Mouse (Mus musculus) heart, embryonic 14.5 days (tissue): Measurements from ENCODE around the gene Rasgef1b. TPM values are rescaled to one million over a fixed set of nuclear protein-coding genes. Genes with fewer than 3 reads are reported as not detected.

Source experiments
- ATAC-seq: fragments of 200-750 bp; cut with Nextera tagmentation; 2 replicates; pipeline ENCODE4 v1.8.0; 2017; ENCODE audit warnings: low read depth, moderate TSS enrichment; ENCODE audit not compliant: insufficient number of reproducible peaks, insufficient read depth, low FRiP score
- H3K27ac ChIP-seq, 2 experiments: fragments of 200-500 bp in 1 of 2; fragments of 300-500 bp in 1 of 2; sonication (generic) in 1 of 2; replicated peaks in 1 of 2; 2 replicates each; pipeline ENCODE4 v1.5.1; 2012 to 2014; ENCODE audit warnings: low read depth in 2 of 2, low read length in 2 of 2, control low read depth in 1 of 2, mild to moderate bottlenecking in 1 of 2, mixed read lengths in 1 of 2; ENCODE audit not compliant: control insufficient read depth in 1 of 2, insufficient read depth in 1 of 2
- H3K27me3 ChIP-seq: fragments of 300-500 bp; sonication (generic); 2 replicates; pipeline ENCODE4 v1.6.1; 2014; ENCODE audit warnings: mild to moderate bottlenecking, low read length, control low read depth; ENCODE audit not compliant: control insufficient read depth, insufficient read depth
- H3K36me3 ChIP-seq: fragments of 300-500 bp; sonication (generic); 2 replicates; pipeline ENCODE4 v1.6.1; 2014; ENCODE audit warnings: mild to moderate bottlenecking, control low read depth, low read length, mixed read lengths; ENCODE audit not compliant: control insufficient read depth, insufficient read depth
- H3K4me1 ChIP-seq, 2 experiments: fragments of 200-500 bp in 1 of 2; fragments of 300-500 bp in 1 of 2; sonication (generic) in 1 of 2; 2 replicates each; pipeline ENCODE4 v1.6.1; 2012 to 2014; ENCODE audit warnings: low read length in 2 of 2, control low read depth in 1 of 2, mixed read lengths in 1 of 2; ENCODE audit not compliant: control insufficient read depth in 2 of 2, insufficient read depth in 2 of 2
- H3K4me2 ChIP-seq: fragments of 300-500 bp; sonication (generic); 2 replicates; pipeline ENCODE4 v1.6.1; 2014; ENCODE audit warnings: mild to moderate bottlenecking, low read length
- H3K4me3 ChIP-seq, 2 experiments: fragments of 200-500 bp in 1 of 2; fragments of 300-500 bp in 1 of 2; sonication (generic) in 1 of 2; 2 replicates each; pipeline ENCODE4 v1.5.1; 2012 to 2014; ENCODE audit warnings: low read length in 2 of 2, mild to moderate bottlenecking in 2 of 2, control low read depth in 1 of 2, low read depth in 1 of 2, moderate library complexity in 1 of 2; ENCODE audit not compliant: control insufficient read depth in 1 of 2, insufficient read depth in 1 of 2
- H3K9ac ChIP-seq: fragments of 300-500 bp; sonication (generic); 2 replicates; pipeline ENCODE4 v1.6.1; 2014; ENCODE audit warnings: mild to moderate bottlenecking, low read length
- H3K9me3 ChIP-seq: fragments of 300-500 bp; sonication (generic); 2 replicates; pipeline ENCODE4 v1.6.1; 2016; ENCODE audit warnings: low read length, control low read depth; ENCODE audit not compliant: control insufficient read depth
- WGBS: fragments of 180-500 bp; shearing (Covaris S2); extraction: QIAGEN DNeasy Blood & Tissue Kit; methylation state at CpG from one replicate; pipeline ENCODE4 v1.1.7; 2014; 5-methylcytosine and 5-hydroxymethylcytosine counted together
- polyA plus RNA-seq: library from polyadenylated mRNA; unstranded; fragments of >200 nt; fragmentation: Nextera tagmentation; extraction: Ambion mirVana; gene quantifications from 2 replicates; pipeline ENCODE4 v1.2.1, GENCODE M21; 2014

The Rasgef1b gene
- polyA plus RNA-seq, 1 experiment from 2014 or later: 45.9 TPM

- no peak overlapping the region for H3K9ac ChIP-seq
- no peak for ATAC-seq
- H3K4me2 ChIP-seq: no peak overlapping the region
- H3K36me3 ChIP-seq: no peaks in the 10 kb centered on the region
- H3K27ac ChIP-seq: no peak overlapping the region
- no peak overlapping the region for H3K4me3 ChIP-seq
- H3K27me3 ChIP-seq: no peaks in the 10 kb centered on the region
- peaks cover 5 to 13% of the 10 kb centered on the region in 2 experiments; a peak in 2 of 4 replicates for H3K4me1 ChIP-seq
- 71% methylated on average over 4 of the region's 4 CpGs for WGBS
- no peaks in the 10 kb centered on the region for H3K9me3 ChIP-seq
These were observed 470.8 kb downstream of the Rasgef1b start for GRCm38 (mm10) chr5:99258003-99258500.

GRCm38 (mm10) chr5:99252203-99253135, 476.4 kb downstream of the Rasgef1b start:
- Histone ChIP-seq H3K27me3 (no peaks in the 10 kb centered on the region), H3K27ac (peak overlapping the region; percentile 81 to 87), H3K4me3 (peak overlapping the region; percentile 59 to 97), H3K36me3 (no peaks in the 10 kb centered on the region), H3K9me3 (no peaks in the 10 kb centered on the region), H3K4me1 (peaks cover 8 to 23% of the 10 kb centered on the region in 2 experiments), H3K9ac (peak overlapping the region; percentile 91), H3K4me2 (peak overlapping the region; percentile 73)
- peak; percentile 88 for ATAC-seq
- under 1% methylated on average over 77 of the region's 78 CpGs for WGBS

GRCm38 (mm10) chr5:99251379-99252202, 477.3 kb downstream of the Rasgef1b start:
- H3K27ac ChIP-seq: peak overlapping the region; percentile 81 to 87
- WGBS: under 1% methylated on average over 34 of the region's 34 CpGs
- peak overlapping the region; percentile 59 to 97 for H3K4me3 ChIP-seq
- peaks cover 12 to 32% of the 10 kb centered on the region in 2 experiments for H3K4me1 ChIP-seq
- H3K36me3 ChIP-seq: no peaks in the 10 kb centered on the region
- H3K4me2 ChIP-seq: peak overlapping the region; percentile 73
- H3K27me3 ChIP-seq: no peaks in the 10 kb centered on the region
- H3K9me3 ChIP-seq: no peaks in the 10 kb centered on the region
- peak overlapping the region; percentile 91 for H3K9ac ChIP-seq
- ATAC-seq: peak; percentile 49

GRCm38 (mm10) chr5:99250820-99251219, 478.0 kb downstream of the Rasgef1b start:
- H3K4me1 ChIP-seq: peaks cover 14 to 37% of the 10 kb centered on the region in 2 experiments
- no peaks in the 10 kb centered on the region for H3K9me3 ChIP-seq
- H3K27me3 ChIP-seq: no peaks in the 10 kb centered on the region
- peak overlapping the region; percentile 91 for H3K9ac ChIP-seq
- peak overlapping the region; percentile 59 to 97 for H3K4me3 ChIP-seq
- no peak for ATAC-seq
- H3K4me2 ChIP-seq: peak overlapping the region; percentile 73
- H3K27ac ChIP-seq: peak overlapping the region; percentile 81 to 87
- 6% methylated on average over 5 of the region's 5 CpGs for WGBS
- H3K36me3 ChIP-seq: no peaks in the 10 kb centered on the region

- WGBS: 2% methylated on average over 7 of the region's 7 CpGs
- H3K4me2 ChIP-seq: peak overlapping the region; percentile 73
- H3K27me3 ChIP-seq: no peaks in the 10 kb centered on the region
- H3K4me3 ChIP-seq: peak overlapping the region; percentile 14 to 17; a peak in 2 of 4 replicates
- no peak for ATAC-seq
- H3K27ac ChIP-seq: peak overlapping the region; percentile 44 to 72; a peak in 3 of 4 replicates
- H3K9me3 ChIP-seq: no peaks in the 10 kb centered on the region
- H3K4me1 ChIP-seq: peaks cover 18 to 46% of the 10 kb centered on the region in 2 experiments
- H3K36me3 ChIP-seq: no peaks in the 10 kb centered on the region
- peak overlapping the region; percentile 57 for H3K9ac ChIP-seq
These were observed 480.4 kb downstream of the Rasgef1b start for GRCm38 (mm10) chr5:99248501-99248900.

GRCm38 (mm10) chr5:99247915-99248314, 480.9 kb downstream of the Rasgef1b start:
- Histone ChIP-seq H3K9me3 (no peaks in the 10 kb centered on the region), H3K27me3 (no peaks in the 10 kb centered on the region), H3K36me3 (peaks cover 5% of the 10 kb centered on the region), H3K4me2 (peak overlapping the region; percentile 73), H3K27ac (0 out of 4 replicates have a peak overlapping the region, but pooled peaks of 1 of the 2 experiments have one; percentile 19), H3K4me1 (peaks cover 18 to 48% of the 10 kb centered on the region in 2 experiments), H3K9ac (peak overlapping the region; percentile 47), H3K4me3 (no peak overlapping the region)
- ATAC-seq: no peak
- WGBS: 70% methylated on average over 6 of the region's 6 CpGs

GRCm38 (mm10) chr5:99247441-99247840, 481.4 kb downstream of the Rasgef1b start:
- Histone ChIP-seq H3K4me1 (peaks cover 19 to 48% of the 10 kb centered on the region in 2 experiments), H3K27ac (peak overlapping the region in 1 of 2 experiments; percentile 19; a peak in 2 of 4 replicates), H3K4me3 (no peak overlapping the region), H3K27me3 (no peaks in the 10 kb centered on the region), H3K9ac (peak overlapping the region; percentile 47), H3K9me3 (no peaks in the 10 kb centered on the region), H3K36me3 (peaks cover 10% of the 10 kb centered on the region), H3K4me2 (peak overlapping the region; percentile 73)
- no peak for ATAC-seq
- WGBS: 37% methylated on average over 7 of the region's 7 CpGs
